Mouse (Mus musculus): ENCODE data around the gene Klf8.

DNA sequence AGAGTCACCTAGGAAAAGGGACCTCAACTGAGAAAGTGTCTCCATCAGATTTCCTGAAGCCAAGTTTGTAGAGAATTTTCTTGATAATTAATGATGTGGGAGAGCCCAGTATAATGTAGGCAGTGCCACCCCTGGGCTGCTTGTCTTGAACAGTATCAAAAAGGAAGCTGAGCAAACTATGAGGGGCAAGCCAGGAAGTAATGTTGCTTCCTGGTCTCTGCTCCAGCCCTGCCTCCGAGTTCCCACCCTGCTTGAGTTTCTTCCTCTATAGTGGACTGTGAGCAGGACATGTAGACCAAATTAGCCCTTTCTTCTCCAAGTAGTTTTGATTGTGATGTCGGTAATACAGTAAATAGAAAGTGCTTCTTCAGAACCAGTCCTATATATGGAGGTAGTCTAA is 6.0 kb upstream of the Klf8 start:
- TF ChIP-seq CTCF (IDR thresholded peaks at IDR 0.05; ENCODE audit: extremely low read depth, insufficient read depth, low read length) (no peak), POLR2A (IDR thresholded peaks at IDR 0.05; ENCODE audit: extremely low read depth, insufficient read depth, low read length) (no peak)
